Mouse (Mus musculus): ENCODE results near the gene Ppp1r1a.

- TF ChIP-seq GATA1 (IDR thresholded peaks at IDR 0.05; ENCODE audit: borderline replicate concordance, low read length) = no peak
- no peak for TF ChIP-seq FLI1 (IDR thresholded peaks at IDR 0.05; ENCODE audit: low read length)
Measured at GRCm38 (mm10) chr15:103502435-103503250, 35.2 kb downstream of the Ppp1r1a start, which contains the start of gene Pde1b.

Measured in megakaryocyte, embryonic 14.5 days (primary cell).